Mouse (Mus musculus): ENCODE results near the gene Srsf7. TPM values are rescaled to one million over a fixed set of nuclear protein-coding genes. Genes with fewer than 3 reads are reported as not detected.
"Not testable (repeated sequence)": the region's sequence is repeated elsewhere in the genome, so short reads cannot be mapped to it uniquely, and the experiment has no call there.

Gene Srsf7
- polyA plus RNA-seq, 1 experiment from 2014 or later, result 398 TPM

DNA sequence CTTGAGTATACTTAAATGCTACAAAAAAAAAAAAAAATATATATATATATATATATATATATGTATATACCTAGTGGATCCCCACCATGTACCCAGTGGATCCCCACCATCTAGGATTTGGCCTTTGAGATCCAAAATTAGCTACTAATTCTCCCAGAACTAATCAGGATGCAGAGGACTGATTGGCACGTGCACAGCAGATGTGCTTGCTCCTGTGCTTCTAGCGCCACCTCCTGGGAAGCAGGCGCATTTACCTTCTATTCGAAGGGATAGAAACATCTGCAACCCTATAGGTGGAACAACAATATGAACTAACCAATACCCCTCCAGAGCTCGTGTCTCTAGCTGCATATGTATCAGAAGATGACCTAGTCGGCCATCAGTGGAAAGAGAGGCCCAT lies 27.1 kb downstream of the Srsf7 start:
- Histone ChIP-seq H3K9ac (ENCODE audit: low read depth, low read length) (no peak overlapping the region), H3K4me2 (no peak overlapping the region), H3K36me3 (ENCODE audit: control insufficient read depth, insufficient read depth, low read length) (no peaks in the 10 kb centered on the region), H3K27me3 (ENCODE audit: control insufficient read depth, insufficient read depth, low read length) (no peaks in the 10 kb centered on the region), H3K9me3 (replicated peaks; ENCODE audit: control insufficient read depth, low read length) (no peaks in the 10 kb centered on the region), H3K27ac (ENCODE audit: low read depth, low read length) (no peak overlapping the region), H3K4me3 (ENCODE audit: low read depth, low read length) (no peak overlapping the region), H3K4me1 (ENCODE audit: control insufficient read depth, insufficient read depth, low read length) (0 out of 2 replicates have a peak, but pooled peaks cover 2% of the 10 kb centered on the region)
- peak; percentile 26; the same call in 1 of the 2 replicates for ATAC-seq (replicated peaks; ENCODE audit: insufficient number of reproducible peaks, low FRiP score, low TSS enrichment)
- WGBS (ENCODE audit: insufficient replicate concordance), result 0% methylated on average over 6 of the region's 6 CpGs

GRCm38 (mm10) chr17:80178846-80179245 lies 28.3 kb downstream of the Srsf7 start:
- not testable (repeated sequence) for H3K4me1 ChIP-seq (ENCODE audit: control insufficient read depth, insufficient read depth, low read length); H3K4me3 ChIP-seq (ENCODE audit: low read depth, low read length); H3K9me3 ChIP-seq (replicated peaks; ENCODE audit: control insufficient read depth, low read length); H3K4me2 ChIP-seq; H3K27ac ChIP-seq (ENCODE audit: low read depth, low read length); ATAC-seq (replicated peaks; ENCODE audit: insufficient number of reproducible peaks, low FRiP score, low TSS enrichment); H3K36me3 ChIP-seq (ENCODE audit: control insufficient read depth, insufficient read depth, low read length); H3K27me3 ChIP-seq (ENCODE audit: control insufficient read depth, insufficient read depth, low read length); H3K9ac ChIP-seq (ENCODE audit: low read depth, low read length)
- WGBS (ENCODE audit: insufficient replicate concordance), result 96% methylated on average over 3 of the region's 3 CpGs

DNA sequence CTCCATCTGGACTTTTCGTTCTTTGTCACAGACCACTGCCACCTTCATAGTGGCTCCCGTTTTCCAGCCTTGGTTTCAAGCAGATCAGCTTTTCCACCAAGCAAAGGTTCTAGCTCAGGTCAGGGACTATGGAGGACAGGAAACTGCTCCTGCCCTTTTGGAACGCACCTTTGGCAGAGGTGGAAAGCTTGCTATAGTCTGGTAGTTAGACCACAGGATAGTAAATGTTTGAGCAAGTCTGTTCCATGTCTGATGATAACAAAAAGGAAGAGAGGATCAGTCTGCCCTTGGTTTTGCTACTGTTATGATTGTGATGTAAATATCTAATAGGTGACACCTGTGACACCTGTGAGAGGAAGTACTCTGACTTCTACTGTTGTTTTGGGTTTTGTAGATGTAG lies 31.1 kb downstream of the Srsf7 start:
- 0 out of 2 replicates have a peak, but pooled peaks cover 3% of the 10 kb centered on the region for H3K4me1 ChIP-seq (ENCODE audit: control insufficient read depth, insufficient read depth, low read length)
- no peak for ATAC-seq (replicated peaks; ENCODE audit: insufficient number of reproducible peaks, low FRiP score, low TSS enrichment)
- no peak overlapping the region for H3K27ac ChIP-seq (ENCODE audit: low read depth, low read length)
- 79% methylated on average over 3 of the region's 3 CpGs for WGBS (ENCODE audit: insufficient replicate concordance)
- H3K9ac ChIP-seq (ENCODE audit: low read depth, low read length), result no peak overlapping the region
- no peak overlapping the region for H3K4me3 ChIP-seq (ENCODE audit: low read depth, low read length)
- H3K27me3 ChIP-seq (ENCODE audit: control insufficient read depth, insufficient read depth, low read length), result no peaks in the 10 kb centered on the region
- H3K4me2 ChIP-seq, result no peak overlapping the region
- H3K36me3 ChIP-seq (ENCODE audit: control insufficient read depth, insufficient read depth, low read length), result no peaks in the 10 kb centered on the region
- H3K9me3 ChIP-seq (replicated peaks; ENCODE audit: control insufficient read depth, low read length), result no peaks in the 10 kb centered on the region

DNA sequence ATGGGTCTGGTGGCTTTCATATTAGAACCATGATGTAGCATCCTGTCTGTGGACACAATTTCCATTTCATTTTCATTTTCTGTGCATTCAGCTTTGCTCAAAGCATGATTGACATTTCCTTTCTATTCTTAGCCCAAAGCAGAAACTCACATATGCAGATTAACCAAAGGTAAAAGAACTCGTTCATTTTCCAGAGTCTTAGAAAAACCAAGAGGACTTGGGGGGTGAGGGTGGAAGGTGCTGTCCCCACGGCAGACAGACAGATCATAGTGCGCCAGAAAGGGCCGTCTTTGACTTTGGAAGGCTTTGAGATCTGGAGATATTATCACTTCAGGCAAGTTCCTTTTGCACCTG lies 31.7 kb downstream of the Srsf7 start:
- no peak overlapping the region for H3K9ac ChIP-seq (ENCODE audit: low read depth, low read length)
- no peaks in the 10 kb centered on the region for H3K36me3 ChIP-seq (ENCODE audit: control insufficient read depth, insufficient read depth, low read length)
- H3K4me1 ChIP-seq (ENCODE audit: control insufficient read depth, insufficient read depth, low read length), result 0 out of 2 replicates have a peak, but pooled peaks cover 3% of the 10 kb centered on the region
- H3K4me3 ChIP-seq (ENCODE audit: low read depth, low read length), result no peak overlapping the region
- H3K4me2 ChIP-seq, result no peak overlapping the region
- WGBS (ENCODE audit: insufficient replicate concordance), result 79% methylated on average over 4 of the region's 4 CpGs
- no peaks in the 10 kb centered on the region for H3K9me3 ChIP-seq (replicated peaks; ENCODE audit: control insufficient read depth, low read length)
- no peak for ATAC-seq (replicated peaks; ENCODE audit: insufficient number of reproducible peaks, low FRiP score, low TSS enrichment)
- no peak overlapping the region for H3K27ac ChIP-seq (ENCODE audit: low read depth, low read length)
- no peaks in the 10 kb centered on the region for H3K27me3 ChIP-seq (ENCODE audit: control insufficient read depth, insufficient read depth, low read length)

GRCm38 (mm10) chr17:80174699-80175385 lies 32.3 kb downstream of the Srsf7 start:
- ATAC-seq (replicated peaks; ENCODE audit: insufficient number of reproducible peaks, low FRiP score, low TSS enrichment), result no peak; the same call in 1 of the 2 replicates

DNA sequence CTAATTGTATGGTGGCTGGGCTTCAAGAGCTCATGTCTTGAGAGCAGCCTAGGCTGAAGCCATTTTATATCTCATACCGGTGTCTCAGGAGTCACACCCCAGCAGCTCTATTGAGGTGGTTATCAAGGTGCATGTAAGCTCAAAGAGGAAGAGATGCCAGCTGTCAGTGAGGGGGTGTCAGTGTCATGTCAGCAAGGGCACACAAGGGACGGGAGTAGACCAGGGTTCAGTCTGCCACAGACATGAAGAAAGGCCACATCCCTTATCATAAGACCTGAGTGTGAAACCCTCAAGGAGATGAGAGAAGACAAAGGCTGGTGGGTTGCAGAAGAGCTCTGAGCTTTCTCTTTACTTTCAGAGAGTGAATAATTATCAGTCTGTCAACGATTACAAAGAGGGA lies 33.0 kb downstream of the Srsf7 start:
- Histone ChIP-seq H3K27ac (ENCODE audit: low read depth, low read length) (no peak overlapping the region), H3K4me3 (ENCODE audit: low read depth, low read length) (no peak overlapping the region), H3K27me3 (ENCODE audit: control insufficient read depth, insufficient read depth, low read length) (no peaks in the 10 kb centered on the region), H3K9me3 (replicated peaks; ENCODE audit: control insufficient read depth, low read length) (no peaks in the 10 kb centered on the region), H3K4me2 (no peak overlapping the region), H3K36me3 (ENCODE audit: control insufficient read depth, insufficient read depth, low read length) (no peaks in the 10 kb centered on the region), H3K4me1 (ENCODE audit: control insufficient read depth, insufficient read depth, low read length) (0 out of 2 replicates have a peak, but pooled peaks cover 3% of the 10 kb centered on the region), H3K9ac (ENCODE audit: low read depth, low read length) (no peak overlapping the region)
- ATAC-seq (replicated peaks; ENCODE audit: insufficient number of reproducible peaks, low FRiP score, low TSS enrichment), result no peak
- WGBS (ENCODE audit: insufficient replicate concordance), result 57% methylated on average over 3 of the region's 3 CpGs

More at GRCm38 (mm10) chr17:80174699-80175385, 32.3 kb downstream of the Srsf7 start:
- Histone ChIP-seq H3K9me3 (replicated peaks; ENCODE audit: control insufficient read depth, low read length) (no peaks in the 10 kb centered on the region), H3K4me3 (ENCODE audit: low read depth, low read length) (no peak overlapping the region), H3K27me3 (ENCODE audit: control insufficient read depth, insufficient read depth, low read length) (no peaks in the 10 kb centered on the region), H3K4me1 (ENCODE audit: control insufficient read depth, insufficient read depth, low read length) (0 out of 2 replicates have a peak, but pooled peaks cover 3% of the 10 kb centered on the region), H3K9ac (ENCODE audit: low read depth, low read length) (no peak overlapping the region), H3K36me3 (ENCODE audit: control insufficient read depth, insufficient read depth, low read length) (no peaks in the 10 kb centered on the region), H3K27ac (ENCODE audit: low read depth, low read length) (no peak overlapping the region), H3K4me2 (no peak overlapping the region)
- 66% methylated on average over 19 of the region's 19 CpGs for WGBS (ENCODE audit: insufficient replicate concordance)

- Histone ChIP-seq H3K4me1 (ENCODE audit: control insufficient read depth, insufficient read depth, low read length) (0 out of 2 replicates have a peak, but pooled peaks cover 3% of the 10 kb centered on the region), H3K9ac (ENCODE audit: low read depth, low read length) (no peak overlapping the region), H3K9me3 (replicated peaks; ENCODE audit: control insufficient read depth, low read length) (no peaks in the 10 kb centered on the region), H3K36me3 (ENCODE audit: control insufficient read depth, insufficient read depth, low read length) (no peaks in the 10 kb centered on the region), H3K4me3 (ENCODE audit: low read depth, low read length) (no peak overlapping the region), H3K4me2 (no peak overlapping the region), H3K27me3 (ENCODE audit: control insufficient read depth, insufficient read depth, low read length) (no peaks in the 10 kb centered on the region), H3K27ac (ENCODE audit: low read depth, low read length) (no peak overlapping the region)
- 75% methylated on average over 2 of the region's 2 CpGs for WGBS (ENCODE audit: insufficient replicate concordance)
- no peak for ATAC-seq (replicated peaks; ENCODE audit: insufficient number of reproducible peaks, low FRiP score, low TSS enrichment)
Observed at GRCm38 (mm10) chr17:80173708-80174107, 33.4 kb downstream of the Srsf7 start.

DNA sequence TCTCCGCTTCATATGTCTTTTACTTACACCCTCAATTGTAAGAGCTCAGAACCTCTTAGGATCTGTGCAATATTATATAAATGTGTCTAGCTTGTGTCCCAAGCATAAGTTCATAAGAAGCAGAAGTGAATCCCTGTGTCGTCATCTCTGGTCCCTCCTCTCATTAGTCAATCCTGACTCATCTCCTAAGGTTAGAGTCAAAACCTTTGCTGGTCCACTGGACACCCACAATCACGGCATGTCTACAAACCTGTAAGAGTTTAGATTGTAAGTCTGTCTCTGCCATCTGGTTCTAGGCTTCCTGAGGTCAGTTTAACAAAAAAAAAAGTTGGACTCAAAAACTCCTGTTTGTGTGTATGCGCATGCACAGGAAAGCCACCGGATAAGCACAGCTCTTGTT lies 34.3 kb downstream of the Srsf7 start:
- Histone ChIP-seq H3K4me2 (no peak overlapping the region), H3K27ac (ENCODE audit: low read depth, low read length) (no peak overlapping the region), H3K9ac (ENCODE audit: low read depth, low read length) (no peak overlapping the region), H3K4me1 (ENCODE audit: control insufficient read depth, insufficient read depth, low read length) (peaks cover 11% of the 10 kb centered on the region; the same call in 1 of the 2 replicates), H3K4me3 (ENCODE audit: low read depth, low read length) (no peak overlapping the region), H3K36me3 (ENCODE audit: control insufficient read depth, insufficient read depth, low read length) (no peaks in the 10 kb centered on the region), H3K27me3 (ENCODE audit: control insufficient read depth, insufficient read depth, low read length) (no peaks in the 10 kb centered on the region), H3K9me3 (replicated peaks; ENCODE audit: control insufficient read depth, low read length) (no peaks in the 10 kb centered on the region)
- ATAC-seq (replicated peaks; ENCODE audit: insufficient number of reproducible peaks, low FRiP score, low TSS enrichment), result no peak
- 79% methylated on average over 5 of the region's 5 CpGs for WGBS (ENCODE audit: insufficient replicate concordance)

- no peak for ATAC-seq (replicated peaks; ENCODE audit: insufficient number of reproducible peaks, low FRiP score, low TSS enrichment)
- peaks cover 13% of the 10 kb centered on the region; the same call in 1 of the 2 replicates for H3K4me1 ChIP-seq (ENCODE audit: control insufficient read depth, insufficient read depth, low read length)
- no peak overlapping the region for H3K9ac ChIP-seq (ENCODE audit: low read depth, low read length)
- no peaks in the 10 kb centered on the region for H3K27me3 ChIP-seq (ENCODE audit: control insufficient read depth, insufficient read depth, low read length)
- no peaks in the 10 kb centered on the region for H3K9me3 ChIP-seq (replicated peaks; ENCODE audit: control insufficient read depth, low read length)
- no peak overlapping the region for H3K27ac ChIP-seq (ENCODE audit: low read depth, low read length)
- H3K36me3 ChIP-seq (ENCODE audit: control insufficient read depth, insufficient read depth, low read length), result no peaks in the 10 kb centered on the region
- no peak overlapping the region for H3K4me2 ChIP-seq
- 79% methylated on average over 4 of the region's 4 CpGs for WGBS (ENCODE audit: insufficient replicate concordance)
- H3K4me3 ChIP-seq (ENCODE audit: low read depth, low read length), result no peak overlapping the region
Observed at GRCm38 (mm10) chr17:80171948-80172347, 35.2 kb downstream of the Srsf7 start.

Data from heart, embryonic 11.5 days (tissue).